Mouse (Mus musculus): ENCODE results near the gene Bmp7.

Gene Bmp7

DNA sequence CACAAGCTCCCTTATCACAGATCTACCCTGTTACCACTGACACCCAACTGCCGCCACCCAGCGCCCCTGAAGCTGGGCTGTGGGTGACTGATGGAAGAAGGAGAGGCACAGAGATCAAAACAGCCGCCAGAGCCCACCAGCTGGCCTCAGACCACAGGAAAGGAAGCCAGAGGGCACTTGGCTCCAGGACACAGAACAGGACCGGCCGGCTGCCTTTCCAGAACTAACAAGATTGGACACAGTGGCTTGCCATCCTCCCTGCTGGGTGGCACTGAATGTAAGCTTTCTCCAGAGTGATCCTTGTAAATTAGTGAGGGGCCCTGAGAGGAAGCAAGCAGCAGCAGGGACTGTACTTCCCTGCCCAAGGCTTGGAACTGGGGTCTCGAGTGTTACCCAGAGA lies 30.7 kb downstream of the Bmp7 start:
- peak in 1 of 2 experiments; percentile 20 for DNase-seq (ENCODE audit: low spot score in 2 of 2)

DNA sequence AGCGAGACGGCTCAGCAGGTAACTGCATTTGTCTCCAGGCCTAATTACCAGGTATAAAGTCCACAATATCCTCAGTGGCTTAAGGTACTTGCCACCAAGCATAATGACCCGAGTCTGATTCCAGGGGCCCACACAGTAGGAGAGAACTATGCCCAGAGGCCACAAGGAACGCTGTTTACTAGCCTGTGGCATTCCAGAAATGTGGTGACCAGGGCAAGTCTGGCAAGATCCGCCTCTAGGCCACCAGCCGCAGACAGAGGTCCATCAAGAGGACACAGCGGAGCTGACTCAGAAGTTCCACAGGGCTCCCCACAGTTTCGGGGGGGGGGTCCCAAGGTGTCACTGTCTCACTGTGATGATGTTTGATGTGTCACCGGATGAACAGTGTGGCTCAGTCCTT lies 34.0 kb downstream of the Bmp7 start:
- no peak for DNase-seq (ENCODE audit: low spot score in 2 of 2)

DNA sequence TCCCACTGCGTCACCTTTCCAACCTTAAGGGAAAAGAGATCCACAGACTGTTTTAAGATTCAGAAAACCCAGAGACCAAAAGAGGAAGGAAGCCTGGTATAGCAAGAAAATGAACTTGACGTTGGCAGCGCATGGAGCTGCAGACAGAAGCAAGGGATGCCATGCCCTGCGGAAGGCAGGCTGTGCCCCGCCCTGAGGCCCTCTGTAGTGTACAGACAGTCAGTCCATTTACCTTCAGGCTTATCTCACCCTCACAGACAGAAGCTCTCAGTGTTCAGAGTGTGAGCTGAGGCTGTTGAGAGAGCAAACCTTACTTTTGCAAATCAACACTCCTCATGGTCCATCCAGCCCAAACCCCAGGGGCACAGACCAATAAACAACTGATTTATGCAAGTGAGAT lies 35.1 kb downstream of the Bmp7 start:
- DNase-seq (ENCODE audit: low spot score in 2 of 2): no peak

DNA sequence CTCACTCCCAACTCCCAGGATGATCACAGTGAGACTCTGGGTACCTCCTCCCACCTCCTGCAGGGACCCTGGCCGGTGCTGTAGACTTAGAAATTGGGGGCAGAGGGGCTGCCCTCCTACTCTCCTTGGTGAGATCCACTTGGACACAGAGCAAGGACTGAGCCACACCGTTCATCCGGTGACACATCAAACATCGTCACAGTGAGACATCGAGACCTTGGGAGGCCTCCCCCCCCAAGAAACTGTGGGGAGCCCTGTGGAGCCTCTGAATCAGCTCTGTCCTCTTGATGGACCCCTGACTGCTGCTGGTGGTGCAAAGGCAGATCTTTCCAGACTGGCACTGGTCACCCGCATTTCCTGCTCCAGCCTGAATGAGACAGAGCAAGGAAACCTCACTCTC lies 35.5 kb downstream of the Bmp7 start:
- DNase-seq (ENCODE audit: low spot score in 2 of 2): no peak

DNA sequence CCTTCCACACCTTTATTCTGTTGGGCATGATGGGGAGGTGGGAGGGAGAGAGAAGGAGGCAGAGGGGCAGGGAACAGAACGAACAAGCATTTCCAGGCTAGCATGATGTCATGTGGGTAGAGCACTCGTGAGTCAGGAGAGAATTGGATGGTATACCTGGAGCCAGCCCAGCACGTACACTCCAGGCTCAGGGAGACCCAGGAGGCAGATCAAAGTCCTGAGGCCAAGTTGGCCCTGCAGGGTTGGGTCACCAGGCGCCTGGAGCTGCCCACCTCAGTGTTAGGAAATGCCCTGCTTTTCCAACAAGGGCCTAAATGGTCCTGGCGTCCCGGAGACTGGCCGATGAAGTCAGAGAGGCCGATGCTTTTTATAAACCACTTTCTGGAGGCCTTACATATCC lies 36.6 kb downstream of the Bmp7 start:
- DNase-seq (ENCODE audit: low spot score in 2 of 2): no peak

DNA sequence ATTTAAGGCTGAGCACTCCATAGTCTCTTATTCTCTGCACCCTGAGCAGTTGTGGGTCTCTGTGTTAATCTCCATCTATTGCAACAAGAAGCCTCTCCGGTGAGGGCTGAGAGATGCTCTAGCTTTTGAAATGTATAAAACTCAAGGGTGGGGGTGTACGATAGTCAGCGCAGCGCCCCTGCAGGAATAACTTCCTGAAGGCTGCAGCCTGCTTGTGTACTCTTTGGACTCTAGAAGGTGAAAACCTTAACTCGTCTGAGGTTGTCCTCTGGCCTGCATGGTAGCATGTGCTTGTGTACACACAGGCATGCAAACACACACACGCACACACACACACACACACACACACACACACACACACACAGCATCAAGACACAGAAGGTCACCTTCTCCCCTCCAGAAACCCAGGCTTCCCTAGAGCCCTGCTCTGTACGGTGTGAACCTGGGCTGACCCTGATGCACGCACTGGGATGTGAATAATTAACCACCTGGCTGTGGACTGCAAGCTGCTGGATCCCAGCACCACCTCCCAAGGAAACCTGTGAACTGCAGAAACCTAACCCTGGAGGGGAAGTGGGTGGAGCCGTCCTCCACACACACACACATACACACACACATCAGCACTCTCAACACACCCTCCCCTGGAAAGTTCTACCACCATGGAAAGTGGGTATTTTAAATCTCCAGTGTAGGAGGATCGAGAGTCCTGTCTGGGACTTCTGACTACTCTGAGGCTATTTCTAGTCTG lies 39.0 kb downstream of the Bmp7 start:
- DNase-seq (ENCODE audit: low spot score in 2 of 2): no peak

DNA sequence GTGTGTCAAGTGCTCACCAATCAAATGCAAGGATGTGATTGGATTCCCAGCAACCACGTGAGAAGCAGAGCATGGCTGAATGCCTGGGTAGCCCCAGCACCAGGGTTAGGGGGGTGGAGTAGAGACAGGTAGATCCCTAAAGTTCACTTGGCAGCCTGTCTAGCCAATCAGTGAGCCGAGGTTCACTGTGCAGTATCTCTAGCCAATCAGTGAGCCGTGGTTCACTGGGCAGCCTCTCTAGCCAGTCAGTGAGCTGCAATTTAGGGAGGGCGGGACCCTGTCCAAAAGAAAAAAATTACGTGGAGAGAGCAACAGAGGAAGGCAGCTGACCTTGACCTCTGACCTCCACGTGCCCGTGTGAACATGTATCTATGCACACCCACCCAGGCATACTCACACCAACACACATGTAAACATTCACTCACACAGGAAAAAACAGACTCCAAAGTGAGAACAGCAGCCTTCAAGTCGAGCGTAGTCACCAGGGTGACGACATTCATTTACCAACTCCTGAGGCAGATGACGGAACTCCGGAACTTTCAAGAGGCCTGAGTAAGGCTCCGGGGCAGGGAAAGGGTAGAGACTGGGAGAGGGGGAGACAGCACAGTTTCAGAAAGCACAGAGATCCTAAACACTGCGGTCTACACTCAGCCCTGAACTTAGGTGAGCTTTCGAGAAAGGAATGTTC lies 50.2 kb downstream of the Bmp7 start:
- no peak for DNase-seq (ENCODE audit: low spot score in 2 of 2)

DNA sequence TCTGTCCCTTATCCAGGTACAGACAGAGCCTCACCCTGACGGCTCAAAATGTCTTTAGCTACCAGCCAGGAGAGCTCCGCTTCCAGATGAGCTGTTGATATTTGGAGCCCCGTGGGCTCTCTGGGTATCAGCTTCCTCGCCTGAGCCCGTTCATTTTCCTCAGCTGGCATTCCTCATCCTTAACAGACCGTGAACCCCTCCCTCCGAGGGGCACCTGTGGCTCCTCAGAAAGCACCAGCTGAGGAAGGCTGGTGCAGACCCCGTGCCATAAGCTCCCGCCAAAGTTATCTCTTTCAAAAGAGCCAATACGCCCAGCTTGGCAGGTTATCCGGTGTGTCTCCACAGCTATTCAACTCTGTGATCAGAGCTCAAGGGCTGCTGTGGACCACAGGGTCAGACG lies 50.9 kb downstream of the Bmp7 start:
- no peak for DNase-seq (ENCODE audit: low spot score in 2 of 2)

DNA sequence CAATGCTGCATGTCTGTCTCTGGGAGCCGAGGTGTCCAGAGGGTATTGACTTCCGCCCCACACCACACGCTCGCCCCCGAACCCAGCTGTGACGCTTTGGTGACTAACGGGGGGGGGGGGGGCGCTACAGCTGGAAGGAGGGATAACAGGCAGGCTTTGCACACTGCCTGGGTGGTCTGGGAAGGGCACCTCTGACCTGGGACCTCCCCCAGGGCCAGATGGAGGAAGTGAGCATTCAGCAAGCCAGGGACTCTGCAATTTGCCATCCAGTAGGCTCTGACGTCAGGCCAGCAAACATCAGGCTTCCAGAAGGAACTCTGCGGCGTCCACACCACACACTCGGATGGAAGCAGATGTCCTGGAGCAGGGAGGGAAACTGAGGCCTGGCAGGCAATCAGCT lies 52.0 kb downstream of the Bmp7 start:
- no peak for DNase-seq (ENCODE audit: low spot score in 2 of 2)

DNA sequence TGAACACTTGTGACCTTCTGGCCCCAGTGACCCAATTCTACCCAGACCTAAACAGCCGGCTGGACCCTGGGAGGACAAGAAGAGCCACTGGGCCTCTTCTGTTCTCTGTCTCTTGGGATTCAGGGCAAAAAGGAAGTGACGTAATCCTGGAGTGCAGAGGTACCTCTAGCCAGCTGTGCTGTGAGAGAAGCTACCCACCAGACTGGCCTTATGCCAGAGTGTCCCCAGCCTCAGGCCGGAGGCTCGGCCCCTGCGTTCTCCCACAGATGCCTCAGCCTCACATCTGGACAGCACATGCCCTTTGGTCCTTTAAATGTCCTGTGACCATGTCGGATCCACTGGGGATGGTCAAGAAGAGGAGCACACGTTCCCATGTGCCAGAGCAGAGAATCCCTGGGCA lies 54.3 kb downstream of the Bmp7 start:
- no peak for DNase-seq (ENCODE audit: low spot score in 2 of 2)

DNA sequence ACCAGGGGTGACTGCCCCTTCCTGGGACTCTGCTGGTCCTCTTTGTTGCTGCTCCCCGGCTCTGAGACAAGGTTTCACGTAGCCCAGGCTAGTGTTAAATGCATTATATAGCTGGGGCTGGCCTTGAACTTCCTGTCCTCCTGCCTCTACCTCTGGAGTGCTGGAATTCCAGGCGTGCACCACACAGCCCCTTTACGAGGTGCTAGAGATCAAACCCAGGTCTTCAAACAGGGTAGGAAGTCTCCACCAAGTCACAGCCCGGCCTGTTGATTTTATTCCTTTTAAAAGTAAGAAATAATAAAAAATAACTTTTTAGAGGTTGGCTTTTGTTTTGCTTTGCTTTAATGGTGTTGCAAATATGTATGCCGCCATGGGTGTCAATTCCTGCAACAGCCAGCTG lies 55.5 kb downstream of the Bmp7 start:
- no peak for DNase-seq (ENCODE audit: low spot score in 2 of 2)

DNA sequence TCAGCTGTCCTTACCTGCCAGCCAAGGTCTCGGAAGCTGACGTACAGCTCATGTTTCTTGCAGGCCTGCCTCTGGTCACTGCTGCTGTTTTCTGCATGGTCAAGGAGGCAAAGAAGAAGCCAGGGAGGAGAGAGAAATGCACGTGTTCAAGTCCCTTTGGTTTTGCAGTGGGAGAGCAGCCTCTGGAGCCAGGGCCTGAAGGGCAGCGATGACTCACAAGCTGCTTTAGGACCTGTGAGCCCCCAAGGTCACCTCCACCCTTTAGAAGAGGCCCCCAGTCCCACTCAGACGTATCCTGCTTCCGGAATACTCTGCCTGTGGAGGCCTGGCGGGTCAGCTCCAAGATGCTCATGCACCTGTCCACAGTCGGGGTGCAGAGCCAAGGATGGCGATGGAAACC lies 64.9 kb downstream of the Bmp7 start:
- no peak for DNase-seq (ENCODE audit: low spot score in 2 of 2)

DNA sequence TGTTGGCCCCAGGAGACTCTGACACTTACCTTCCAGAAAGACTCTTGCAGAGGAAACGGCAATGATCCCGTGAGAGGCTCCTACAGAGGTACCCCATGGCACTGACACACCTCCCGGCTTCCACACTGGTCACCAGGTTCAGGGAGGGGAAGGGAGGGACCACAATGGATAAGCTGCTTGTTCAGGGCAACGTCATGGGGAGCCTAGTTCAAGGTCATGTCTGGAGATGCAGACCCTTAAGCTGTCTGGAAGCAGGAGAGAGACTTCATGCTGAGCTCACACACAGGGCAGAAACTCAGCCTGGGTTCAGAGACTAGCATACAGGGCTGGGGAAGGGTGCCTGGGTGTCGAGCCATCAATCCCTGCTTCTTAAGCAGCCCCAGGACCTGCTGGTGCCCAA lies 73.8 kb downstream of the Bmp7 start:
- DNase-seq (ENCODE audit: low spot score in 2 of 2): no peak

DNA sequence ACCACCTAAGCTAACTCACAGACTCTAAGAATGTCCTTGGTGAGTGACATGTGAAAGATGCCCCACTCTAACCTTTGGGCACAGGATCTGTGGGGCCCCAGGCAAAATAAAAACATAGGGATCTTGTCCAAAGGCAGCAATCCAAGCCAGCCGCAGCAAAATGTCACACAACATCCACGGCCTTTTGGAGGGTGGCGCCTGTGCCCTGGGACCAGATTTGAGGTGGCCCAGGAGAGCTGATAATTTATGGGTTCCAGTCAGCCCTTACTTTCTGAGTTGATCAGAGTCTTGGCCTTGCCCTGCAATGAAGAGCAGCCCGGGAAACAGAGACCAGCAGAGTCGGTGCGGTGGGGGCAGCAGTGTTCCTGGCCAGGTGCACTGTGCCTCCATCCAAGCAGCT lies 75.0 kb downstream of the Bmp7 start:
- no peak for DNase-seq (ENCODE audit: low spot score in 2 of 2)

DNA sequence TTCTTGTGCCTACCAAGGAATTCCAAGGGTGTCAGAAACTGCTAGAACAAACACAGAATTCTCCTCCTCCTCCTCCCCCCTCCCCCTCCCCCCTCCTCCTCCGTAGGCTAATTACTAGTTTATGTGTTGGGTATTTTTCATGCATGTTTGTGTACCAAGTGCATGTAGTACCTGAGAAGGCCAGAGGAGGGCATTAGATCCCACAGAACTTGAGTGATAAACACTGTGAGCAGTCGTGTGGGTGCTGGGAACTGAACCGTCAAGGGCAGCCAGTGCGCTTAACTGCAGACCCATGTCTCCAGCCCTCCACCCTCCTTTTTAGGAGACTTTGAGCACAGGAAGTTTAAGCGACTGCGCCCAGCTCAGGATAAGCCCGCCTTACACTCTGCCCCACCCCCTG lies 75.6 kb downstream of the Bmp7 start:
- no peak for DNase-seq (ENCODE audit: low spot score in 2 of 2)

DNA sequence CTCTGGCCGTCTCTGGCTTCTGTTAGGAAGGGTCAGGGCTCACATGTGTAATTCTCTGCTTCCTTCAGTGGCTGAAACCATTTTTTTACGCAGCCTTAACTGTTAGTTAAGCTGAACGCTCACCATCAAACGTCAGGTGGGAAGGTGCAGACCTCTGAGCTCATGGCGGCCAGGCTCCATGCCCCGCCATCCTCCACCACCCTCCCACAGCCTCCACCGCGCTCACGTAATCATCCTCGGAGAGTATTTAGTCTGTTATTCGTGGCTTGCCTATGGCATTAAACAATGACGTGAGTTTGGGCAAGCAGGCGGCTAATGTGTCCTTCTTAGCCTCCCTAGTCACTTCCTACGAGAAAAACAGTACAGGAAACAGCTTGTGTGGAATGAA lies 76.7 kb downstream of the Bmp7 start:
- no peak for DNase-seq (ENCODE audit: low spot score in 2 of 2)

DNA sequence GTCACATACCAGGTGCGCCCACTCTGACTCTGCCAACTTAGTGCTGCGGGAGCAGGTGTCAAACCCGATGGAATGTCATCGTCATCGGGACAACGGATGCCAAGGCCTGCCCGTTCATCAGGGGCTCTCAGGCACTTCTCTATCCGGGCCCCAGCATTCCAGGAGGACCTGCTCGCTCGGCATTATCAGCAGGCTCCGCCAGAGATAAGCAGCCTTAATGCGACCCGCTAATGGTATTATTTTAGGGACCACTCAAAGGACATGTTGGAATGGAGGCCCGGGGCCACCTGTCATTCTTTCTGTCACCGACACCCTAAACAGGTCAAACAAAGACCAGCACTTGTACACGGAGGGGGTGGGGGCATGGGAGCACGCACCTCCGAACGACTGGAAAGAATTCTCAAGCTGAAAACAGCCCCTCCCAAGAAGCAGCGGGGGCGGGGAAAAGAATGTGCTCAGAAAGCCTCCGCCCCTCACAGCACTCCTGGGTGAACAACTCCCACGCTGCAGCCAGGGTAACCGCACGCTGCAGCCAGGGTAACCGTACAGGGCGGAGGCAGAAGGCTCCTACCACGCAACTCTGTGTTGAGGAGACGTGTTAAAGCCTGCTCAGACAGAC lies 77.2 kb downstream of the Bmp7 start:
- peak; percentile 68 to 72 for DNase-seq (ENCODE audit: low spot score in 2 of 2)

DNA sequence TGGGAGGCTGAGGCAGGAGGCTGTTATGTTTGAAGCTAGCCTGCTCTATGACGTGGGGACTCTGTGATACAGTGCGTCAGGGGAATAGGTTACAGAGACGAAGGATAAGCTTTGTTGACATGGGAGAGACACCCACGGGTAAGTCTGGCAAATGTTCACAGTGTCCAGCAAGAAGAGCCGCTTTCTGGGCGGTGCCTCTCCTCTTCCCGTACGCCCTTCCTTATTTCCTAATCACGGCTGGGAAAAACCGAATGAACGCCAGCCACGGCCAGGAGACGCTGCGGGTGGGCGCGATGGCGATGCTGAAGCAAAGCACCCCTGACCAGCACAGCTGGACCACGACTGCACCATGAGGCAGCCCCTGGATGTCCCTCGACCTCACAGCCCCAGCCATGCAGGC lies 77.7 kb downstream of the Bmp7 start:
- no peak for DNase-seq (ENCODE audit: low spot score in 2 of 2)

DNA sequence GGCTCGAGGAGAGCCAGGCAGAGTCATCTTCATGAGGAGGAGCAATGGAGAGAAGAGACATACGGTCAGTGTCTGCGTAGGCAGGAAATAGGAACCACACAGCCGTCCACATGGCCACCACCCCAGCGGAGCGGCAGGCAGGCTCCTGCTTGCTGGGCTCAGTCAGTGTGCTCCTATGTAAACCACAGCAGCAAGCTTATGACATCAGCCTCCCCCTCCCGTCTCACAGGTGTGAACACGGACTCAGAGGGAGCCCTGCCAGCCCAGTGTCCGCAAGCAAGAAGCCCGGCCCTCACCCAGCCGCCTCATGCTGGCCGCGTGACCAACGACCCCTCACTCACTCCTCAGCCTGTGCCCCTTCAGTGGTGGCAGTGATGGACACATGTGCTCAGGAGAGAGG lies 78.5 kb downstream of the Bmp7 start:
- DNase-seq (ENCODE audit: low spot score in 2 of 2): peak in 1 of 2 experiments; percentile 26

DNA sequence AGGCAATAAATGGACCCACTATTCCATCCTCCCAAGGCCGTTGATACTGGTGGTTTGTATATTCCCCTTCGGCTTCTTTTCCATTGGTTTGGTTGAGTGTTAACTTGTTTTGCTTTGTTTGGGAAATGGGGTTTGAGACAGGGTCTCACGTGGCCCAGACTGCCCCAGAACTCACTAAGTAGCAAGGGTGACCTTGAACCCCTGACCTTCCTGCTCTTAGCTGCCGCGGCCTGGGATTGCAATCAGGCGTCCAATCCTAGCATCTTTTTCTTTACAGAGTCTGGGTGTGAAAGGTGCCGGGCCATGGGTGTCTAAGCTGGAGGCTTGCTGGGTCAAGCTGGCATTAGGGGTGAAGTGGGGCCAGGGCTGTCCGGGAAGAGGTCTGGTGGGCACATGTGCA lies 79.5 kb downstream of the Bmp7 start:
- no peak for DNase-seq (ENCODE audit: low spot score in 2 of 2)

DNA sequence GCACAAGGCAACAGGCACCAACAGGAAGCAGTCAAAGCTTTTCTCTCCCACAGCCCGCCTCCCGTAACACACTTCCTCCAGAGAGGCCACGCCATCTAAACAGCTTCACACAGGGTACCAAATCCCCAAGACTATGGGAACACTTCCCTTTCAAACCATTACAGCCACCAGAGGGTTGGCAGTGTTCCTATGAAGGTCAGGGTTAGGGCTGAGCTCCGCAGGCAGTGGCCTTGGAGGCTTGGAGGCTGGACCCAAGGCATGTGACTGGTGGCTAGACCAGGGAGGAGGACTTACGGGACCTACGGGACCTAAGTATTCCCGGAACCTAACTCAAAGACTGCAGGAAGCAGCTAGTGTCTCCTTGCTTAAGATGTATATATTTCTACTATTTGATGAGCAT lies 80.0 kb downstream of the Bmp7 start:
- DNase-seq (ENCODE audit: low spot score in 2 of 2): no peak

DNA sequence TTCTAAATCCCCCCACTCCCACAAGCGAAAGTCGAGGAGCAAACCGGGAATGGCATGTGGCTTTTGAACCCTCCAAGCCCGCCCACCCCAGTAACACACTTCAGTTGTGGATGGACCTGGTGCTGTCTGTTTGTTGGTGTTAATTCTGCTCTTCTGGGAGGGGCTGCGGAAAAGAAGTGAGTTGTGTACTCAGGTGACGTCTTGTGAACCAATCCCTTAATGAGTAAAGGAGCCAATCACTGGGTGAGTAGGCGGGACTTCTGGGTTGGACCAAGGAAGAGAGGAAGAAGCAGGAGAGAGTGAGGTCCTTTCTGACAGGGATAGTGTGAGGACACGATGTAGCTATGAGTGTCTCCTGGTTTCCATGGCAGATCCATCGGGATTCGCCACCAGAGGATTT lies 83.1 kb downstream of the Bmp7 start:
- no peak for DNase-seq (ENCODE audit: low spot score in 2 of 2)

DNA sequence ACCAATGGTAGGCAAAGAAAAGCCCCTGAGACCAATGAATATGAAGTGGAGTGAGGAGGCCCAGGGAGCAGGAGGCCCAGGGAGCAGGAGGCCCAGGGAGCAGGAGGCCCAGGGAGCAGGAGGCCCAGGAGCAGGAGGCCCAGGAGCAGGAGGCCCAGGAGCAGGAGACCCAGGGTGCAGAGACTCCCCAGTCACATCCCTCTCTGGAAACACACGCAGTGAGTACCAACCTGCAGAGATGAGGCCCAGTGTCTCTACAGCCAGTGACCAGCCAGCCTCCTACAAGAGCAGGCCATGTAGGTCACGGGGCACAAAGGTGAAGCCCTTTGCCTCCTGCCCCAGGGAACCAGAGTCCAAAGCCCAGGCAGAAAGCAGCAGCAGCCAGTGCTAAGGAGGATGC lies 83.6 kb downstream of the Bmp7 start:
- no peak for DNase-seq (ENCODE audit: low spot score in 2 of 2)
